Mouse (Mus musculus) forebrain, postnatal 0 days (tissue): ENCODE results near the gene Plcb1. TPM values are rescaled to one million over a fixed set of nuclear protein-coding genes. Genes with fewer than 3 reads are reported as not detected.
"Not testable (repeated sequence)": the region's sequence is repeated elsewhere in the genome, so short reads cannot be mapped to it uniquely, and the experiment has no call there.

ENCODE experiments used
- ATAC-seq: fragments of 200-750 bp; cut with Nextera tagmentation; 2 replicates; pipeline ENCODE4 v1.8.0; 2017; ENCODE audit warnings: mild to moderate bottlenecking, moderate library complexity
- DNase-seq: peaks from one replicate; pipeline ENCODE4 v3.0.0-alpha.2; 2015
- H3K27ac ChIP-seq: fragments of 300-500 bp; sonication (generic); 2 replicates; pipeline ENCODE4 v1.5.1; 2014; ENCODE audit warnings: low read depth, mild to moderate bottlenecking, antibody characterized with exemption, low read length, moderate library complexity, mixed read lengths
- H3K27me3 ChIP-seq: fragments of 300-500 bp; sonication (generic); 2 replicates; pipeline ENCODE4 v1.6.1; 2014; ENCODE audit warnings: mild to moderate bottlenecking, low read length, mixed read lengths; ENCODE audit not compliant: insufficient read depth
- H3K36me3 ChIP-seq: fragments of 300-500 bp; sonication (generic); 2 replicates; pipeline ENCODE4 v1.6.1; 2014; ENCODE audit warnings: mild to moderate bottlenecking, moderate library complexity; ENCODE audit not compliant: insufficient read depth
- H3K4me1 ChIP-seq: fragments of 300-500 bp; sonication (generic); 2 replicates; pipeline ENCODE4 v1.6.1; 2014; ENCODE audit warnings: antibody characterized with exemption; ENCODE audit not compliant: insufficient read depth
- H3K4me2 ChIP-seq: fragments of 300-500 bp; sonication (generic); 2 replicates; pipeline ENCODE4 v1.6.1; 2014; ENCODE audit warnings: low read depth, mild to moderate bottlenecking, moderate library complexity
- H3K4me3 ChIP-seq: fragments of 300-500 bp; sonication (generic); 2 replicates; pipeline ENCODE4 v1.5.1; 2014; ENCODE audit warnings: low read depth, low read length, mixed read lengths
- H3K9ac ChIP-seq: fragments of 300-500 bp; sonication (generic); 2 replicates; pipeline ENCODE4 v1.6.1; 2014; ENCODE audit warnings: mild to moderate bottlenecking
- H3K9me3 ChIP-seq: fragments of 300-500 bp; sonication (generic); 2 replicates; pipeline ENCODE4 v1.6.1; 2016; ENCODE audit warnings: low read length
- CTCF ChIP-seq: sonication (generic); IDR thresholded peaks from 2 replicates; pipeline ENCODE4 v1.5.1; 2016; ENCODE audit warnings: antibody characterized with exemption, control low read depth, low read depth
- WGBS: fragments of 180-500 bp; shearing (Covaris S2); extraction: QIAGEN DNeasy Blood & Tissue Kit; methylation state at CpG from one replicate; pipeline ENCODE4 v1.1.7; 2014; 5-methylcytosine and 5-hydroxymethylcytosine counted together
- polyA plus RNA-seq: library from polyadenylated mRNA; unstranded; fragments of >200 nt; fragmentation: Nextera tagmentation; extraction: Ambion mirVana; gene quantifications from 2 replicates; pipeline ENCODE4 v1.2.1, GENCODE M21; 2015
- total RNA-seq: library from RNA; depleted of rRNA; stranded (reverse); fragments of >200 nt; gene quantifications from 2 replicates; pipeline ENCODE4 v1.2.3, GENCODE M21; 2014

Plcb1 gene
- total and polyA plus RNA-seq, 2 experiments from 2014 or later, result 37.7 to 61.8 TPM

DNA sequence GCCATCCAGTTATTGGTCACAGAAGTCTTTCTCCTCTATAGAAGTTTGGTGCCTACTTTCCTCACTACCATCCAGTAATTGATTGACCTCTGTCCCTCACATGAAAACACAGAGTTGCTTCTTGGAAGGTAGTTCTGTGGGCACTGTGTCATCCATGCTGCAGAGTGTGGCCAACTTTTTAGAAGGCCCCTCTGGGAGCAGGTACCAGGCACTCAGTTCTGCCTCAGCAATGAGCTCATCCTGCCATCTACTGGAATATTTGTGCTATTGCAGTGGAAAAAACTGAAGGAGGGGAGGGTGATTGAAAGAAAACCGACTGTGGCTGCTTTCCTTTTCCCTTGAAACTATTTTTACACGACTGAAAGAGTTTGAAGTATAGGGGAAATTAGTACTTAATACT lies 542.9 kb downstream of the Plcb1 start:
- Histone ChIP-seq H3K4me1 (no peaks in the 10 kb centered on the region), H3K27ac (no peak overlapping the region), H3K9me3 (no peaks in the 10 kb centered on the region), H3K4me2 (no peak overlapping the region), H3K9ac (no peak overlapping the region), H3K36me3 (no peaks in the 10 kb centered on the region), H3K27me3 (no peaks in the 10 kb centered on the region), H3K4me3 (no peak overlapping the region)
- DNase-seq (peak; percentile 82), ATAC-seq (peak; percentile 68)
- peak; percentile 95 for TF ChIP-seq CTCF
- WGBS, result 0% methylated on average over 2 of the region's 2 CpGs

DNA sequence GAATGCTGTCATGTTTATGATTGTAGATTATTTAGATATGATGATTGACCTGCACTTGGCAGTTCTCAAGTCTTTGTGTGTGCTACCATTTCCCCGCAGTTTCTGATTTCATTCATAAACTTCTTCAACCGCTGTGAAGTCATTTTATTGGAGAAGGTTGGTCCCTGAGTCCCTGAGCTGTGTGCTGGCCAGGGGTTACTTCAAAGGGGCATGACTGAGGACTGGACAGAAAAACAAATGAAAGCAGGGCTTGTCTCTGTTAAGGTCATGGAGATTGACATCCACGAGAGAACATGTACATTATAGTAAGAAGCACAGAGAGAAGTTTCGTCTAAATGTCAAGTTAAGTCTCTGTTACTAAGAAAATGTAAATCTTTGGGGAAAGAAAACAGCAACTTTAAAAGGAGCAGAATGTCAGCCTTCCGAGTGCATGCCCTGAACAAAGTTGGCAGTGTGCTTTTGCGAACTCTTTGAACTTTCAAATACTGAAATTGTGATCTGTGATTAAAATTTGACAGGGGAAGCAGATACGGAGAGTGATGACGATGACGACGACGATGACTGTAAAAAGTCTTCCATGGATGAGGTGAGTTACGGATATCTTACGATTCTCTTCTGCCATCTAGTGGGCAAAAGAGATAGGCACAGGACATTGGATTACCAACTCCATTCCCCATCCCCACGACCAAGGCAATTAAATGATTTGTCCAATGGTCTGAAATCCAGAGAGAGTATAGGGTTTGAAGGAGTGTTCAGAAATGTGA lies 544.1 kb downstream of the Plcb1 start:
- H3K4me3 ChIP-seq, result peak overlapping the region; percentile 9
- peak; percentile 88 for DNase-seq

DNA sequence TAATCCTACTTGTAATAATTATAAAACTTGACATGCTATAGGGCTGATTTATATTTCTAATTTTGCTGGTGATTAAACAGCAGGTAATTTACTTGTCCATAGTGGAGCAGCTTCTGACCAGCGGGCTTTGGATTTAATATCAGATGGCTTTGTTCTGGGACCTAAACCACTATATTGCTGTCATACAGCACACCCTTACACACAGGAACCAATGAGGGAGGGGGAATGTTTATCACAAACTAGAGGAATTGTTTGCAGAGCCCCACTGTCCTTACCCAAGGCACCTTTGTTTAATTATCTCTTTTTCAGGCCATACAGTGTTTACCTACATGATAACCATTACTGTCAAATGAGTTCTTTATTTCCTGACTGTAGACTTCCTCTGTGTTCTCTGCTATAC lies 546.0 kb downstream of the Plcb1 start:
- no peak overlapping the region for H3K9ac ChIP-seq
- no peaks in the 10 kb centered on the region for H3K27me3 ChIP-seq
- H3K4me1 ChIP-seq, result no peaks in the 10 kb centered on the region
- DNase-seq (no peak), ATAC-seq (no peak)
- TF ChIP-seq CTCF, result no peak
- no peak overlapping the region for H3K4me2 ChIP-seq
- H3K36me3 ChIP-seq, result no peaks in the 10 kb centered on the region
- no peak overlapping the region for H3K27ac ChIP-seq
- WGBS, result 95% methylated on average over 1 of the region's 1 CpGs
- no peak overlapping the region for H3K4me3 ChIP-seq
- H3K9me3 ChIP-seq, result no peaks in the 10 kb centered on the region

More for the DNA sequence above, 544.1 kb downstream of the Plcb1 start:
- peak; percentile 82 for ATAC-seq
- Histone ChIP-seq H3K9ac (no peak overlapping the region), H3K27ac (no peak overlapping the region), H3K4me1 (no peaks in the 10 kb centered on the region), H3K36me3 (no peaks in the 10 kb centered on the region), H3K9me3 (no peaks in the 10 kb centered on the region), H3K4me2 (peak overlapping the region; percentile 38), H3K27me3 (no peaks in the 10 kb centered on the region)
- peak; percentile 94 for TF ChIP-seq CTCF
- 10% methylated on average over 14 of the region's 14 CpGs for WGBS

DNA sequence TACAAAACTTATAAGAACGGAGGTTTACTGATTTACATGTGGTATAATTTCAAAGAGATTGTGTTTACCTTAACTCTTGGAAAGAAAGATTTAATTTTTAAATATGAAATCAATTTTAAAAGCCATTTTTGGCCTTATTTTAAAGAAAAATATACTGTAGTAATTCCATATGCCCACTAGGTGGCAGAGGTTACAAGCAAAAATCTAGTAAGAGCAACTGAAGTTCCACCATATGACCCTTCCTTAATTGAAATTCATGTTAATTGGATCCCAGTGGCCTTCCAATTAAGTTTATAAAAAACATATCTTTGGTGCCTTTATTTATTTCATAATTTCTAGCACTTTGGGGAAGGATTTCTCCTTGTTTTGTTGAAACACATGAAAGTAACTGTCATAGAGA lies 570.4 kb downstream of the Plcb1 start:
- H3K9me3 ChIP-seq, result no peaks in the 10 kb centered on the region
- WGBS, result 29% methylated on average over 1 of the region's 1 CpGs
- no peak for ATAC-seq

DNA sequence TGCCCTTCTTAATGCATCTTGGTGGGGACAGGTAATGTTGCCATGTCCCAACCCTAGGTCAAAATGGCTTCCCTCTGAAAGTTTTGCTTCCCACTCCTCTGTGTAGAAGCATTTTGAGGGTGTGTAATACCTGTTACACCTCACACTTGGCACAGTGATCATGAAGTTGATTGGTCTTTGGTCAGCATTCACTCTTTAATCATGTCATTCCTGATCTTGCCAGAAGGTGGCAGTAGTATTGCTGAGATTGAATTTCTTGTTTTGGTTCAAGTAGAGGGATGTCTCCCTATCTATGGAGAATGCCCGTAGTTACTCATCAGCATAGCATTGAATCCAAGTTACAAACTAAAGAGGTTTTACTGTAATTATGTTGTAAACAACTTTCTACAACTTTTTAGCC lies 575.9 kb downstream of the Plcb1 start:
- no peak overlapping the region for H3K9ac ChIP-seq
- no peaks in the 10 kb centered on the region for H3K9me3 ChIP-seq
- ATAC-seq (peak; percentile 29; the same call in 1 of the 2 replicates), DNase-seq (peak; percentile 81)
- H3K4me3 ChIP-seq, result no peak overlapping the region
- WGBS, result 3% methylated on average over 1 of the region's 1 CpGs
- peak; percentile 90 for TF ChIP-seq CTCF
- no peaks in the 10 kb centered on the region for H3K27me3 ChIP-seq
- H3K36me3 ChIP-seq, result no peaks in the 10 kb centered on the region
- H3K27ac ChIP-seq, result no peak overlapping the region
- H3K4me2 ChIP-seq, result no peak overlapping the region
- no peaks in the 10 kb centered on the region for H3K4me1 ChIP-seq

More for the DNA sequence above, 570.4 kb downstream of the Plcb1 start:
- H3K36me3 ChIP-seq, result no peaks in the 10 kb centered on the region
- peak; percentile 48 for DNase-seq
- H3K4me2 ChIP-seq, result no peak overlapping the region
- H3K4me3 ChIP-seq, result no peak overlapping the region
- H3K27me3 ChIP-seq, result no peaks in the 10 kb centered on the region
- TF ChIP-seq CTCF, result peak; percentile 65
- no peak overlapping the region for H3K9ac ChIP-seq
- no peaks in the 10 kb centered on the region for H3K4me1 ChIP-seq
- no peak overlapping the region for H3K27ac ChIP-seq

DNA sequence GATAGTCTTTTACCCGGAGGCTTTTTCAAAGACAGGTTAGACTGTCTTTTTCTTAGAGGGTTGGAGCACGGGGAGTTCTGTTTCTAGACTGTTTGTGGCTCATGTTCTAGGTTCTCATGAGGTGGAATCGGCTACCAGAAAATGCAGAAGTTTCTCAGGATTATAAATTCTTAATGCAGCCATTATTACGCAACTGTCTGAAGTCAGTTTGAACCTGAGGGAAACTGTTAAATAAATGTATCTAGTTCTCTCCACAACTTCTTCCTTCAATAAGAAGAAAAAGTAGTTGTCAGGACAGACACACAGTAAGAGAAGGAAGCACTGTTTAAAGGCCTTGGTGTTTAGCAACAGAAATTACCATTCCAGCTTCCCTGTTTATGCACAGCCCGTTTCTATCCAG lies 577.1 kb downstream of the Plcb1 start:
- Histone ChIP-seq H3K27me3 (no peaks in the 10 kb centered on the region), H3K36me3 (no peaks in the 10 kb centered on the region), H3K4me3 (no peak overlapping the region), H3K4me1 (no peaks in the 10 kb centered on the region), H3K9me3 (no peaks in the 10 kb centered on the region), H3K27ac (no peak overlapping the region), H3K4me2 (no peak overlapping the region), H3K9ac (no peak overlapping the region)
- ATAC-seq (no peak), DNase-seq (no peak)
- 92% methylated on average over 5 of the region's 5 CpGs for WGBS
- no peak for TF ChIP-seq CTCF

DNA sequence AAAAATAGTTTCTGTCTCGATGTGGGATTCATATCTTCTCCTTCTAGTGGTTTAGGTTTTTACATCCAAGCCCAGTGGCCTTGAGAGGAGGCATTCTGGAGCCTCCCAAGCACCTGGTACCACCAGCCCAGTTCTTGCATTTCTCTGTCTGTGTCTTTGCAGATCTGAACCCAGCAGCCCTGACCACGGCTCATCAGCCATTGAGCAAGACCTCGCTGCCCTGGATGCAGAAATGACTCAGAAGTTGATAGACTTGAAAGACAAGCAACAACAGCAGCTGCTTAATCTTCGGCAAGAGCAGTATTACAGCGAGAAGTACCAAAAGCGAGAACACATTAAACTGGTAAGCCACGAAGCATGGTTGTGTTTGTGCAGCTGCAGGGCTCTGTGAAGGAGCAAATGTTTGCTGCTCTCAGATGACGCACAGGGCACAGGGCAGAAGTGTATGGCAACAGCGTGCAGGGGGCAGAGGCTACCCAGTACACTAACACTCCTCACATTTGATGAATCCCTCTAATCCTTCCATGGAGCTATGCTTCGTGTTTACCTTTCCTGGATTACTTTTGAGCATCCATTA lies 584.5 kb downstream of the Plcb1 start:
- Histone ChIP-seq H3K27me3 (no peaks in the 10 kb centered on the region), H3K9me3 (no peaks in the 10 kb centered on the region), H3K27ac (no peak overlapping the region), H3K4me3 (no peak overlapping the region), H3K4me2 (no peak overlapping the region), H3K36me3 (no peaks in the 10 kb centered on the region), H3K4me1 (no peaks in the 10 kb centered on the region), H3K9ac (no peak overlapping the region)
- 78% methylated on average over 10 of the region's 10 CpGs for WGBS
- DNase-seq, result no peak
- ATAC-seq, result no peak
- TF ChIP-seq CTCF, result no peak

DNA sequence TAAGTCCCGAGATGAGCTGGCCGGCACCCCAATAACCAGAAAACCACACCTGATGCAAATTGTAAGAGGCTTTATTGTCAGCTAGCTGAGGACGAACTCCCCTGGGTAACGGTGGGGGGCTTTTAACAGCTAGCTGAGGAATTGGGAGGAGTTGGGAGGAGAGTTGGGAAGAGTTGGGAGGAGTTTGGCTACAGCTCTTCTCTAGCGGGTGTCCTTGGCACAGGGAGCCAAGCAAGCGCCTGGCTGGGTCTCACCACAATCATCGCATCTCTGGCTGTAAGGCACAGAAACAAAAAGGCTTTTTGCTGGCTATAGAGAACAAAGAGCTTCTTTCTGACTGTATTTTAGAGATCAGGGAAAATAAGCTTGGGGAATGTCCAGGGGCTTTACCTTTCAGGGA lies 594.9 kb downstream of the Plcb1 start:
- peak; percentile 25 for DNase-seq
- WGBS, result 22% methylated on average over 7 of the region's 7 CpGs

More for the DNA sequence above, 594.9 kb downstream of the Plcb1 start:
- H3K4me3 ChIP-seq, H3K4me2 ChIP-seq, ATAC-seq, H3K27me3 ChIP-seq, H3K36me3 ChIP-seq, H3K9me3 ChIP-seq, H3K9ac ChIP-seq, H3K4me1 ChIP-seq, H3K27ac ChIP-seq: not testable (repeated sequence)
